Mouse (Mus musculus) spleen, adult 2 months (tissue): ENCODE measurements around the gene Sema4d.

Experiments
- CTCF ChIP-seq: fragments of 200-500 bp; IDR thresholded peaks from 2 replicates; pipeline ENCODE4 v1.5.1; 2011; ENCODE audit warnings: mild to moderate bottlenecking, inconsistent platforms; ENCODE audit not compliant: insufficient read depth, insufficient read length, insufficient replicate concordance; ENCODE audit errors: extremely low read depth
- POLR2A ChIP-seq: fragments of 200-500 bp; IDR thresholded peaks from 2 replicates; pipeline ENCODE4 v1.6.1; 2011; ENCODE audit warnings: low read depth, low read length, inconsistent platforms

DNA sequence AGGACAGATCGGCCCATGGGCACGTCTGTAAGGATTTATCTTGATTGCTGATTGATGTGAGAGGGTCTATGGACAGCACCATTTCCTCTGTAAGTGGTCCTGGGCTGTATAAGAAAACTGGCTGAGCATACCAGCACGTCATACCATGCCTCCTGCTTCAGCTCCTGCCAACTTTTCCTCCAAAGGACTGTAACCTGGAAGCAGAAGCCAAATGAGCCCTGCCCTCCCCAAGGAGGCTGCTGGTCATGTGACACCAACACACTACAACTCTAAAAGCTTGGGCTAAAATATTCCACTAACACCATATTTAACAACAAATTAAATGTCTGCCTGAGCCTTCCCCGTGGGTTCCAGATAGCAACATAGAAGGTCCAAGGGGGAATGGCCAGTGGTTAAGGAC is 6.9 kb downstream of the Sema4d start:
- TF ChIP-seq CTCF (no peak), POLR2A (no peak)
